Mouse (Mus musculus) hindbrain, embryonic 12.5 days (tissue): ENCODE measurements at regions not wholly inside any gene's neighbourhood (a gene's known extent, or its start where the extent isn't known, plus 50 kb on each side); places are given as distances from the start of the nearest gene placed in this dataset.
A peak's percentile ranks its signal among the peaks of the same experiment; 100 is the strongest.

Source experiments
- ATAC-seq: fragments of 200-750 bp; cut with Nextera tagmentation; 2 replicates; pipeline ENCODE4 v1.8.0; 2017; ENCODE audit warnings: moderate TSS enrichment; ENCODE audit not compliant: low FRiP score
- H3K27ac ChIP-seq: fragments of 300-500 bp; sonication (generic); 2 replicates; pipeline ENCODE4 v1.5.1; 2016; ENCODE audit warnings: mild to moderate bottlenecking
- H3K27me3 ChIP-seq: fragments of 300-500 bp; sonication (generic); 2 replicates; pipeline ENCODE4 v1.6.1; 2016; ENCODE audit warnings: mild to moderate bottlenecking
- H3K36me3 ChIP-seq: fragments of 300-500 bp; sonication (generic); 2 replicates; pipeline ENCODE4 v1.6.1; 2016; ENCODE audit warnings: mild to moderate bottlenecking
- H3K4me1 ChIP-seq: fragments of 300-500 bp; sonication (generic); 2 replicates; pipeline ENCODE4 v1.6.1; 2016
- H3K4me2 ChIP-seq: fragments of 300-500 bp; sonication (generic); replicated peaks from 2 replicates; pipeline ENCODE4 v1.6.1; 2016; ENCODE audit warnings: mild to moderate bottlenecking
- H3K4me3 ChIP-seq: fragments of 300-500 bp; sonication (generic); 2 replicates; pipeline ENCODE4 v1.5.1; 2016; ENCODE audit warnings: mild to moderate bottlenecking
- H3K9ac ChIP-seq: fragments of 300-500 bp; sonication (generic); 2 replicates; pipeline ENCODE4 v1.6.1; 2016; ENCODE audit warnings: mild to moderate bottlenecking, moderate library complexity
- H3K9me3 ChIP-seq: fragments of 300-500 bp; sonication (generic); replicated peaks from 2 replicates; pipeline ENCODE4 v1.6.1; 2016; ENCODE audit warnings: mild to moderate bottlenecking
- WGBS: fragments of 180-500 bp; shearing (Covaris S2); methylation state at CpG from one replicate; pipeline ENCODE4 v1.1.7; 2016; 5-methylcytosine and 5-hydroxymethylcytosine counted together

GRCm38 (mm10) chr17:10037799-10038445 is 281.7 kb downstream of the Qk start:
- H3K4me1 ChIP-seq = 0 out of 2 replicates have a peak, but pooled peaks cover 3% of the 10 kb centered on the region
- H3K9me3 ChIP-seq = no peaks in the 10 kb centered on the region; the same call in 1 of the 2 replicates
- H3K4me3 ChIP-seq = no peak overlapping the region
- H3K4me2 ChIP-seq = no peak overlapping the region
- no peaks in the 10 kb centered on the region for H3K27me3 ChIP-seq
- H3K9ac ChIP-seq = no peak overlapping the region
- H3K27ac ChIP-seq = no peak overlapping the region
- no peak for ATAC-seq
- no peaks in the 10 kb centered on the region for H3K36me3 ChIP-seq
- WGBS = 51% methylated on average over 14 of the region's 14 CpGs

- Histone ChIP-seq H3K4me1 (peaks cover 13% of the 10 kb centered on the region; the same call in 1 of the 2 replicates), H3K9me3 (no peaks in the 10 kb centered on the region), H3K27me3 (no peaks in the 10 kb centered on the region), H3K4me3 (no peak overlapping the region), H3K9ac (no peak overlapping the region), H3K4me2 (no peak overlapping the region), H3K36me3 (no peaks in the 10 kb centered on the region), H3K27ac (no peak overlapping the region)
- WGBS = 59% methylated on average over 4 of the region's 4 CpGs
- ATAC-seq = no peak
These were observed 286.1 kb downstream of the Qk start for GRCm38 (mm10) chr17:10033510-10033909.

GRCm38 (mm10) chr17:10031033-10031432 is 288.6 kb downstream of the Qk start:
- Histone ChIP-seq H3K27me3 (no peaks in the 10 kb centered on the region), H3K4me1 (peaks cover 10% of the 10 kb centered on the region; the same call in 1 of the 2 replicates), H3K9ac (no peak overlapping the region), H3K4me2 (no peak overlapping the region), H3K36me3 (no peaks in the 10 kb centered on the region), H3K9me3 (no peaks in the 10 kb centered on the region), H3K27ac (no peak overlapping the region), H3K4me3 (no peak overlapping the region)
- 70% methylated on average over 3 of the region's 3 CpGs for WGBS
- ATAC-seq = no peak

- H3K4me2 ChIP-seq = no peak overlapping the region
- H3K27ac ChIP-seq = no peak overlapping the region
- no peaks in the 10 kb centered on the region for H3K9me3 ChIP-seq
- H3K4me1 ChIP-seq = peaks cover 10% of the 10 kb centered on the region; the same call in 1 of the 2 replicates
- H3K27me3 ChIP-seq = no peaks in the 10 kb centered on the region
- ATAC-seq = no peak
- no peak overlapping the region for H3K4me3 ChIP-seq
- H3K36me3 ChIP-seq = no peaks in the 10 kb centered on the region
- H3K9ac ChIP-seq = no peak overlapping the region
These were observed 292.9 kb downstream of the Qk start for GRCm38 (mm10) chr17:10026770-10027169.

GRCm38 (mm10) chr17:10025212-10025611 is 294.4 kb downstream of the Qk start:
- Histone ChIP-seq H3K9ac (no peak overlapping the region), H3K4me1 (no peaks in the 10 kb centered on the region), H3K9me3 (no peaks in the 10 kb centered on the region), H3K27ac (no peak overlapping the region), H3K36me3 (no peaks in the 10 kb centered on the region), H3K4me3 (no peak overlapping the region), H3K27me3 (no peaks in the 10 kb centered on the region), H3K4me2 (no peak overlapping the region)
- 79% methylated on average over 5 of the region's 5 CpGs for WGBS
- no peak for ATAC-seq

GRCm38 (mm10) chr17:10024323-10024722 is 295.3 kb downstream of the Qk start:
- no peak overlapping the region for H3K4me2 ChIP-seq
- no peaks in the 10 kb centered on the region for H3K4me1 ChIP-seq
- H3K36me3 ChIP-seq = no peaks in the 10 kb centered on the region
- no peak for ATAC-seq
- no peak overlapping the region for H3K4me3 ChIP-seq
- no peak overlapping the region for H3K9ac ChIP-seq
- no peaks in the 10 kb centered on the region for H3K9me3 ChIP-seq
- H3K27me3 ChIP-seq = no peaks in the 10 kb centered on the region
- H3K27ac ChIP-seq = no peak overlapping the region

- H3K4me3 ChIP-seq = no peak overlapping the region
- H3K36me3 ChIP-seq = no peaks in the 10 kb centered on the region
- no peak overlapping the region for H3K9ac ChIP-seq
- peak overlapping the region; percentile 26; the same call in 1 of the 2 replicates for H3K27ac ChIP-seq
- WGBS = 57% methylated on average over 3 of the region's 3 CpGs
- no peaks in the 10 kb centered on the region for H3K27me3 ChIP-seq
- no peaks in the 10 kb centered on the region for H3K9me3 ChIP-seq
- ATAC-seq = no peak
- peaks cover 11% of the 10 kb centered on the region; the same call in 1 of the 2 replicates for H3K4me1 ChIP-seq
- no peak overlapping the region for H3K4me2 ChIP-seq
These were observed 307.5 kb downstream of the Qk start for GRCm38 (mm10) chr17:10012161-10012560.

GRCm38 (mm10) chr17:10011728-10012127 is 307.9 kb downstream of the Qk start:
- 53% methylated on average over 8 of the region's 8 CpGs for WGBS
- Histone ChIP-seq H3K4me3 (no peak overlapping the region), H3K27ac (peak overlapping the region; percentile 26), H3K9ac (no peak overlapping the region), H3K4me2 (no peak overlapping the region), H3K36me3 (no peaks in the 10 kb centered on the region), H3K4me1 (peaks cover 12% of the 10 kb centered on the region; the same call in 1 of the 2 replicates), H3K27me3 (no peaks in the 10 kb centered on the region), H3K9me3 (no peaks in the 10 kb centered on the region)
- ATAC-seq = no peak

GRCm38 (mm10) chr17:10001071-10001591 is 318.5 kb downstream of the Qk start:
- Histone ChIP-seq H3K4me1 (no peaks in the 10 kb centered on the region), H3K27ac (no peak overlapping the region), H3K9ac (no peak overlapping the region), H3K36me3 (no peaks in the 10 kb centered on the region), H3K9me3 (no peaks in the 10 kb centered on the region), H3K27me3 (no peaks in the 10 kb centered on the region), H3K4me3 (no peak overlapping the region), H3K4me2 (no peak overlapping the region)
- ATAC-seq = no peak
- 81% methylated on average over 7 of the region's 7 CpGs for WGBS

- no peak overlapping the region for H3K4me2 ChIP-seq
- H3K4me1 ChIP-seq = no peaks in the 10 kb centered on the region
- no peaks in the 10 kb centered on the region for H3K9me3 ChIP-seq
- no peak overlapping the region for H3K9ac ChIP-seq
- no peak overlapping the region for H3K4me3 ChIP-seq
- no peak overlapping the region for H3K27ac ChIP-seq
- ATAC-seq = no peak
- no peaks in the 10 kb centered on the region for H3K36me3 ChIP-seq
- no peaks in the 10 kb centered on the region for H3K27me3 ChIP-seq
- WGBS = 67% methylated on average over 5 of the region's 5 CpGs
These were observed 324.3 kb downstream of the Qk start for GRCm38 (mm10) chr17:9995321-9995720.

- Histone ChIP-seq H3K4me2 (no peak overlapping the region), H3K9me3 (peaks cover 6% of the 10 kb centered on the region), H3K27me3 (no peaks in the 10 kb centered on the region), H3K4me3 (no peak overlapping the region), H3K9ac (no peak overlapping the region), H3K27ac (no peak overlapping the region), H3K4me1 (no peaks in the 10 kb centered on the region), H3K36me3 (no peaks in the 10 kb centered on the region)
- WGBS = 98% methylated on average over 1 of the region's 1 CpGs
- ATAC-seq = no peak
These were observed 321.2 kb upstream of the Pabpc6 start for GRCm38 (mm10) chr17:9990744-9991143.

GRCm38 (mm10) chr17:9981273-9981672 is 311.8 kb upstream of the Pabpc6 start:
- H3K4me3 ChIP-seq = no peak overlapping the region
- no peak overlapping the region for H3K4me2 ChIP-seq
- H3K9me3 ChIP-seq = peaks cover 3% of the 10 kb centered on the region
- no peak overlapping the region for H3K27ac ChIP-seq
- no peaks in the 10 kb centered on the region for H3K27me3 ChIP-seq
- 87% methylated on average over 3 of the region's 3 CpGs for WGBS
- H3K9ac ChIP-seq = no peak overlapping the region
- peaks cover 22% of the 10 kb centered on the region for H3K4me1 ChIP-seq
- H3K36me3 ChIP-seq = no peaks in the 10 kb centered on the region
- no peak for ATAC-seq

- peaks cover 16% of the 10 kb centered on the region for H3K4me1 ChIP-seq
- H3K36me3 ChIP-seq = no peaks in the 10 kb centered on the region
- H3K27ac ChIP-seq = no peak overlapping the region
- H3K4me2 ChIP-seq = no peak overlapping the region
- no peak for ATAC-seq
- WGBS = 90% methylated on average over 4 of the region's 4 CpGs
- no peaks in the 10 kb centered on the region for H3K27me3 ChIP-seq
- no peak overlapping the region for H3K4me3 ChIP-seq
- no peaks in the 10 kb centered on the region for H3K9me3 ChIP-seq
- H3K9ac ChIP-seq = no peak overlapping the region
These were observed 307.4 kb upstream of the Pabpc6 start for GRCm38 (mm10) chr17:9976866-9977421.
